Mouse (Mus musculus) heart, postnatal 0 days (tissue): ENCODE results near the gene Ube2d1. TPM values are rescaled to one million over a fixed set of nuclear protein-coding genes. Genes with fewer than 3 reads are reported as not detected.

ENCODE experiments used
- ATAC-seq: fragments of 200-750 bp; cut with Nextera tagmentation; 2 replicates; pipeline ENCODE4 v1.8.0; 2017; ENCODE audit warnings: low read depth, moderate number of reproducible peaks, moderate library complexity; ENCODE audit not compliant: insufficient read depth
- DNase-seq: peaks from one replicate; pipeline ENCODE4 v3.0.0-alpha.2; 2016; ENCODE audit warnings: low spot score
- H3K27ac ChIP-seq: fragments of 300-500 bp; sonication (generic); 2 replicates; pipeline ENCODE4 v1.5.1; 2014; ENCODE audit warnings: low read depth, mild to moderate bottlenecking
- H3K27me3 ChIP-seq: fragments of 300-500 bp; sonication (generic); 2 replicates; pipeline ENCODE4 v1.6.1; 2014; ENCODE audit warnings: low read length, mixed read lengths; ENCODE audit not compliant: control insufficient read depth, insufficient read depth
- H3K36me3 ChIP-seq: fragments of 300-500 bp; sonication (generic); replicated peaks from 2 replicates; pipeline ENCODE4 v1.6.1; 2014; ENCODE audit warnings: low read length, mixed read lengths; ENCODE audit not compliant: control insufficient read depth, insufficient read depth
- H3K4me1 ChIP-seq: fragments of 300-500 bp; sonication (generic); 2 replicates; pipeline ENCODE4 v1.6.1; 2014; ENCODE audit warnings: antibody characterized with exemption; ENCODE audit not compliant: control insufficient read depth, insufficient read depth
- H3K4me2 ChIP-seq: fragments of 300-500 bp; sonication (generic); 2 replicates; pipeline ENCODE4 v1.6.1; 2014; ENCODE audit warnings: low read depth, mild to moderate bottlenecking, low read length, moderate library complexity
- H3K4me3 ChIP-seq: fragments of 300-500 bp; sonication (generic); 2 replicates; pipeline ENCODE4 v1.5.1; 2014; ENCODE audit warnings: low read depth, low read length
- H3K9ac ChIP-seq: fragments of 300-500 bp; sonication (generic); replicated peaks from 2 replicates; pipeline ENCODE4 v1.6.1; 2014; ENCODE audit warnings: low read depth, low read length, mixed read lengths
- H3K9me3 ChIP-seq: fragments of 300-500 bp; sonication (generic); replicated peaks from 2 replicates; pipeline ENCODE4 v1.6.1; 2016; ENCODE audit warnings: low read length; ENCODE audit not compliant: control insufficient read depth
- CTCF ChIP-seq: IDR thresholded peaks from 2 replicates; pipeline ENCODE4 v1.5.1; 2016; ENCODE audit warnings: antibody characterized with exemption, control low read depth, low read depth
- EP300 ChIP-seq: IDR thresholded peaks from 2 replicates; pipeline ENCODE4 v1.6.1; 2016; ENCODE audit warnings: antibody characterized with exemption, low read depth
- WGBS: fragments of 180-500 bp; shearing (Covaris S2); extraction: QIAGEN DNeasy Blood & Tissue Kit; methylation state at CpG from one replicate; pipeline ENCODE4 v1.1.7; 2014; 5-methylcytosine and 5-hydroxymethylcytosine counted together
- polyA plus RNA-seq: library from polyadenylated mRNA; unstranded; fragments of >200 nt; fragmentation: Nextera tagmentation; extraction: Ambion mirVana; gene quantifications from 2 replicates; pipeline ENCODE4 v1.2.1, GENCODE M21; 2015
- total RNA-seq: library from RNA; depleted of rRNA; stranded (reverse); fragments of >200 nt; gene quantifications from 2 replicates; pipeline ENCODE4 v1.2.3, GENCODE M21; 2014; ENCODE audit warnings: low replicate concordance

Gene Ube2d1
- total and polyA plus RNA-seq, 2 experiments from 2014 or later, result 19.6 to 45.3 TPM

GRCm38 (mm10) chr10:71252421-71252820, 32.6 kb downstream of the Ube2d1 start:
- no peaks in the 10 kb centered on the region for H3K27me3 ChIP-seq
- TF ChIP-seq EP300 (no peak), CTCF (no peak)
- no peaks in the 10 kb centered on the region for H3K4me1 ChIP-seq
- no peak overlapping the region for H3K4me2 ChIP-seq
- H3K9ac ChIP-seq, result no peak overlapping the region
- H3K4me3 ChIP-seq, result no peak overlapping the region
- WGBS, result 86% methylated on average over 5 of the region's 5 CpGs
- no peaks in the 10 kb centered on the region for H3K9me3 ChIP-seq
- DNase-seq (no peak), ATAC-seq (no peak)
- H3K27ac ChIP-seq, result no peak overlapping the region
- H3K36me3 ChIP-seq, result peaks cover 26% of the 10 kb centered on the region

DNA sequence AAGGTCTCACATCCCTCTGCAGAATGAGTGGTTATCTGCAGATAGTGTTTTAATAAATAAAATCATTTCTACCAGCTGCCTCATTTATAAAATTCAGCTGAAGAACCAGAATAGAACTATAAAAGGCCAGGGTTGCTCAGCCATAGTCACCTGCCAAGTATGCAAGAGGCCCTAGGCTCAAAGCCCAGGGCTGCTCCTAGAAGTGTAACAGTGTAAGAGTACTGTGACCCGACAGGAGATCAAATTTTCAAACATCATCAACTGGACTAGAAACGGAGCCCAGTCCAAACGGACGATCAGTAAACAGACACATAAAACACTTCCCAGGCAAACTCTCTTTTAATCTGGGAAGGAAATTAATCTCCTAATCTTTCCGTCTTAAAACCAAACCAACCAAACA, 33.2 kb downstream of the Ube2d1 start:
- Histone ChIP-seq H3K27me3 (no peaks in the 10 kb centered on the region), H3K4me3 (no peak overlapping the region), H3K9me3 (no peaks in the 10 kb centered on the region), H3K36me3 (peaks cover 25% of the 10 kb centered on the region), H3K4me2 (no peak overlapping the region), H3K4me1 (no peaks in the 10 kb centered on the region), H3K27ac (no peak overlapping the region), H3K9ac (no peak overlapping the region)
- WGBS, result 78% methylated on average over 5 of the region's 5 CpGs
- no peak for ATAC-seq
- TF ChIP-seq CTCF, result no peak
- TF ChIP-seq EP300, result no peak
- DNase-seq, result no peak

DNA sequence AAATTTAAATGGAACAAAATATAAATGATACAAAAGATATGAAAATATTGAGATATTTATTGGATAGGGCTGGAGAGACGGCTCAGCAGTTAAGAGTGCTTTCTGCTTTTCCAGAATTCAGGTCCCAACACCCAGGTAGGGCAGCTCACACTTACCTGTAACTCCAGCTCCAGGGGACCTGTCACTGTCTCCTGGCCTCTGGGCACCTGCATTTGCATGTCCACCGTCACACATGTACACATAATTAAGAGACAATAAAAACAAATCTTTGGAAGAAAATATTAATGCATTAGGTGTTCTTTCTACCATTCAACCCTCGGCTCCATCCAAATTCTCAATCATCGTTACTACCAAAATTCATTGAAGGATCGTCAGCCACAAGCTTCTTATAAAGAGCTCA, 33.8 kb downstream of the Ube2d1 start:
- Histone ChIP-seq H3K27ac (no peak overlapping the region), H3K27me3 (no peaks in the 10 kb centered on the region), H3K4me1 (no peaks in the 10 kb centered on the region), H3K9ac (no peak overlapping the region), H3K36me3 (peaks cover 19% of the 10 kb centered on the region), H3K4me3 (no peak overlapping the region), H3K4me2 (no peak overlapping the region), H3K9me3 (no peaks in the 10 kb centered on the region)
- no peak for DNase-seq
- no peak for TF ChIP-seq CTCF
- TF ChIP-seq EP300, result no peak
- 95% methylated on average over 5 of the region's 5 CpGs for WGBS
- ATAC-seq, result no peak

GRCm38 (mm10) chr10:71250472-71250871, 34.6 kb downstream of the Ube2d1 start:
- Histone ChIP-seq H3K9me3 (no peaks in the 10 kb centered on the region), H3K27ac (peak overlapping the region; percentile 68), H3K4me2 (peak overlapping the region; percentile 50), H3K4me1 (no peaks in the 10 kb centered on the region), H3K9ac (no peak overlapping the region; the same call in 1 of the 2 replicates), H3K27me3 (no peaks in the 10 kb centered on the region), H3K4me3 (peak overlapping the region; percentile 28), H3K36me3 (peaks cover 11% of the 10 kb centered on the region)
- no peak for TF ChIP-seq EP300
- TF ChIP-seq CTCF, result no peak
- peak; percentile 51 for DNase-seq
- WGBS, result 54% methylated on average over 17 of the region's 17 CpGs
- peak; percentile 88 for ATAC-seq

GRCm38 (mm10) chr10:71249086-71249880, 35.8 kb downstream of the Ube2d1 start:
- 48% methylated on average over 10 of the region's 10 CpGs for WGBS
- ATAC-seq (no peak), DNase-seq (no peak)
- Histone ChIP-seq H3K4me1 (no peaks in the 10 kb centered on the region), H3K27ac (0 out of 2 replicates have a peak overlapping the region, but pooled peaks have one; percentile 7), H3K27me3 (no peaks in the 10 kb centered on the region), H3K4me2 (no peak overlapping the region), H3K36me3 (0 out of 2 replicates have a peak, but pooled peaks cover 1% of the 10 kb centered on the region), H3K9me3 (no peaks in the 10 kb centered on the region), H3K4me3 (no peak overlapping the region), H3K9ac (no peak overlapping the region)
- TF ChIP-seq CTCF, result no peak
- TF ChIP-seq EP300, result no peak

GRCm38 (mm10) chr10:71246956-71247355, 38.1 kb downstream of the Ube2d1 start:
- Histone ChIP-seq H3K4me1 (no peaks in the 10 kb centered on the region), H3K36me3 (no peaks in the 10 kb centered on the region), H3K9ac (no peak overlapping the region), H3K9me3 (no peaks in the 10 kb centered on the region), H3K27me3 (no peaks in the 10 kb centered on the region), H3K4me3 (no peak overlapping the region), H3K4me2 (no peak overlapping the region), H3K27ac (no peak overlapping the region)
- 49% methylated on average over 7 of the region's 7 CpGs for WGBS
- ATAC-seq (no peak), DNase-seq (no peak)
- TF ChIP-seq EP300 (no peak), CTCF (no peak)
